Mouse (Mus musculus): Measurements from ENCODE around the gene Uqcrq. TPM values are rescaled to one million over a fixed set of nuclear protein-coding genes. Genes with fewer than 3 reads are reported as not detected.

Uqcrq gene
- total and polyA plus RNA-seq, 3 experiments = 72.4 to 1,130 TPM; not detected in 1

GRCm38 (mm10) chr11:53435504-53435903, 4.9 kb upstream of the Uqcrq start:
- peaks cover 0 to 23% of the 10 kb centered on the region in 2 experiments; a peak in 2 of 4 replicates for H3K36me3 ChIP-seq (ENCODE audit: control insufficient read depth in 1 of 2, insufficient read depth in 2 of 2, low read length in 2 of 2)
- H3K79me2 ChIP-seq (ENCODE audit: control insufficient read depth, insufficient read depth, low read length, poor library complexity) = peaks cover under 1% of the 10 kb centered on the region
- no peak overlapping the region for H3K9ac ChIP-seq (ENCODE audit: control insufficient read depth, low read depth, low read length, poor library complexity, severe bottlenecking)
- H3K4me1 ChIP-seq (ENCODE audit: control insufficient read depth in 1 of 2, insufficient read depth in 2 of 2, low read length in 2 of 2) = peaks cover 8 to 23% of the 10 kb centered on the region in 2 experiments
- H3K4me3 ChIP-seq (ENCODE audit: control insufficient read depth in 1 of 2, insufficient read depth in 1 of 2, low read depth in 2 of 2, low read length in 2 of 2) = no peak overlapping the region
- H3K27ac ChIP-seq (ENCODE audit: control insufficient read depth, low read depth, low read length) = no peak overlapping the region
- H3K27me3 ChIP-seq (ENCODE audit: control insufficient read depth in 1 of 2, insufficient read depth in 2 of 2, low read length in 2 of 2) = no peaks in the 10 kb centered on the region
- TF ChIP-seq MAFK (IDR thresholded peaks at IDR 0.05; ENCODE audit: borderline replicate concordance, low read depth, low read length) = no peak
- TF ChIP-seq GABPA (IDR thresholded peaks at IDR 0.05; ENCODE audit: low read depth, low read length) = no peak
- TF ChIP-seq BHLHE40 (IDR thresholded peaks at IDR 0.05; ENCODE audit: borderline replicate concordance, low read depth, low read length) = no peak
- no peak for DNase-seq (ENCODE audit: low read depth, low spot score)
- no peaks in the 10 kb centered on the region for H3K9me3 ChIP-seq (replicated peaks; ENCODE audit: insufficient read depth, low read length)

DNA sequence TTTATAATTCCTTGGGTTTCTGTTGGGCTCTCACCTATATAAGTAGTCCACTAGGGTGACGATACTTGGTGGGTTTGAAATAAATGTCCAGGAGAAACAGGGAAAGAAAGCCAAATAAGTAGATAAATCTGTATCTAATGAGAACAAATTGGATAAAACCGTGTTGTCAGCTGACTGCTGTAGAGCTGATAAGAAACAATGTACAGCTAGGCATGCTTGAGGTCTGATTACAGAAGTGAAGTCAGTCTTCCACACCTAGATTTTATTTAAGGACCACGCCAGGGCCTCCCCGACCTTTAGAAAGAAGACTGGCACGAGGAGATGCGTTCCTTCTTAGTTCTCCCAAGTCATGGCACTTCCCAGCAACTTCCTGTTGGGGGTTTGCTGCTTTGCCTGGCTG, 2.4 kb upstream of the Uqcrq start:
- no peak overlapping the region for H3K9ac ChIP-seq (ENCODE audit: control insufficient read depth, low read depth, low read length, poor library complexity, severe bottlenecking)
- H3K27me3 ChIP-seq (ENCODE audit: control insufficient read depth in 1 of 2, insufficient read depth in 2 of 2, low read length in 2 of 2) = no peaks in the 10 kb centered on the region
- H3K4me1 ChIP-seq (ENCODE audit: control insufficient read depth in 1 of 2, insufficient read depth in 2 of 2, low read length in 2 of 2) = peaks cover 8 to 30% of the 10 kb centered on the region in 2 experiments
- H3K4me3 ChIP-seq (ENCODE audit: control insufficient read depth in 1 of 2, insufficient read depth in 1 of 2, low read depth in 2 of 2, low read length in 2 of 2) = no peak overlapping the region
- no peaks in the 10 kb centered on the region for H3K9me3 ChIP-seq (replicated peaks; ENCODE audit: insufficient read depth, low read length)
- peak; percentile 66 for DNase-seq (ENCODE audit: low read depth, low spot score)
- H3K36me3 ChIP-seq (ENCODE audit: control insufficient read depth in 1 of 2, insufficient read depth in 2 of 2, low read length in 2 of 2) = peaks cover 7 to 30% of the 10 kb centered on the region in 2 experiments
- H3K79me2 ChIP-seq (ENCODE audit: control insufficient read depth, insufficient read depth, low read length, poor library complexity) = peaks cover 14% of the 10 kb centered on the region
- peak overlapping the region; percentile 24; the same call in 1 of the 2 replicates for H3K27ac ChIP-seq (ENCODE audit: control insufficient read depth, low read depth, low read length)
- TF ChIP-seq E2F4 (IDR thresholded peaks at IDR 0.05; ENCODE audit: borderline replicate concordance, low read depth, low read length) (no peak), HCFC1 (IDR thresholded peaks at IDR 0.05; ENCODE audit: low read depth, low read length) (no peak), NRF1 (IDR thresholded peaks at IDR 0.05; ENCODE audit: insufficient read depth, low read depth, low read length, poor library complexity, severe bottlenecking) (0 out of 2 replicates have a peak, but pooled peaks have one; percentile 25), MYB (IDR thresholded peaks at IDR 0.05; ENCODE audit: low read depth, low read length) (no peak), RAD21 (IDR thresholded peaks at IDR 0.05; ENCODE audit: low read depth, low read length) (no peak), TBP (IDR thresholded peaks at IDR 0.05; ENCODE audit: low read depth, low read length) (no peak), EP300 (IDR thresholded peaks at IDR 0.05; ENCODE audit: low read depth in 1 of 2, low read length in 2 of 2) (peak; percentile 86 to 89), MXI1 (IDR thresholded peaks at IDR 0.05; ENCODE audit: low read depth, low read length) (peak; percentile 70; the same call in 1 of the 2 replicates), ZMIZ1 (IDR thresholded peaks at IDR 0.05; ENCODE audit: low read depth, low read length) (no peak), RCOR1 (IDR thresholded peaks at IDR 0.05; ENCODE audit: low read depth, low read length) (peak; percentile 96), ZNF384 (IDR thresholded peaks at IDR 0.05; ENCODE audit: low read depth, low read length) (0 out of 2 replicates have a peak, but pooled peaks have one; percentile 15), POLR2AphosphoS2 (IDR thresholded peaks at IDR 0.05; ENCODE audit: low read length) (no peak), MYC (IDR thresholded peaks at IDR 0.05; ENCODE audit: low read depth, low read length) (peak; percentile 76), GABPA (IDR thresholded peaks at IDR 0.05; ENCODE audit: low read depth, low read length) (no peak), CTCF (IDR thresholded peaks at IDR 0.05 in 2 of 3, conservative IDR thresholded peaks at IDR 0.05 in 1 of 3; ENCODE audit: control insufficient read depth in 1 of 3, insufficient read depth in 1 of 3, low read depth in 2 of 3, low read length in 3 of 3, poor library complexity in 1 of 3, severe bottlenecking in 1 of 3) (no peak), MAX (IDR thresholded peaks at IDR 0.05; ENCODE audit: low read length) (peak; percentile 73), USF1 (IDR thresholded peaks at IDR 0.05; ENCODE audit: low read depth, low read length) (peak; percentile 87), SIN3A (IDR thresholded peaks at IDR 0.05; ENCODE audit: low read length) (peak; percentile 85), JUND (IDR thresholded peaks at IDR 0.05; ENCODE audit: low read depth, low read length) (no peak), MEF2A (IDR thresholded peaks at IDR 0.05; ENCODE audit: extremely low read depth, insufficient replicate concordance, low read depth, low read length, poor library complexity, severe bottlenecking) (no peak), MAFK (IDR thresholded peaks at IDR 0.05; ENCODE audit: borderline replicate concordance, low read depth, low read length) (peak; percentile 43; the same call in 1 of the 2 replicates), POLR2A (IDR thresholded peaks at IDR 0.05; ENCODE audit: control insufficient read depth in 1 of 2, insufficient read depth in 1 of 2, low read depth in 1 of 2, low read length in 2 of 2, poor library complexity in 1 of 2) (no peak), UBTF (IDR thresholded peaks at IDR 0.05; ENCODE audit: borderline replicate concordance, insufficient read depth, low read depth, low read length) (no peak), USF2 (IDR thresholded peaks at IDR 0.05; ENCODE audit: borderline replicate concordance in 1 of 2, insufficient read depth in 1 of 2, low read depth in 1 of 2, low read length in 2 of 2) (0 out of 4 replicates have a peak, but pooled peaks of 1 of the 2 experiments have one; percentile 18), CHD1 (IDR thresholded peaks at IDR 0.05; ENCODE audit: low read depth, low read length) (no peak), ZKSCAN1 (IDR thresholded peaks at IDR 0.05; ENCODE audit: low read depth, low read length) (no peak), GATA1 (IDR thresholded peaks at IDR 0.05; ENCODE audit: low read depth, low read length) (peak; percentile 97), BHLHE40 (IDR thresholded peaks at IDR 0.05; ENCODE audit: borderline replicate concordance, low read depth, low read length) (peak; percentile 93), TAL1 (IDR thresholded peaks at IDR 0.05; ENCODE audit: low read length) (peak; percentile 59), NELFE (IDR thresholded peaks at IDR 0.05; ENCODE audit: low read depth, low read length) (no peak)

Measured in MEL (cell line).